In genomic region chr11:54067996-54068519, GRCm38 (mm10) we compare ENCODE assay signal across 8 mouse cellular contexts. TPM values are rescaled to one million over a fixed set of nuclear protein-coding genes. Genes with fewer than 3 reads are reported as not detected.
DNase-seq lines count a peak whose midpoint lies in the region; ATAC-seq and TF ChIP-seq lines count a peak whose summit lies in the region.

No protein-coding gene starts in this region.

- no peak for TF ChIP-seq POLR2A in ES-Bruce4 (IDR thresholded peaks at IDR 0.05; ENCODE audit: insufficient read depth, low read length)

- H3K4me2 ChIP-seq in hindbrain, embryonic 11.5 days (replicated peaks; ENCODE audit: low read depth, low read length) = peak overlapping the region; percentile 72

- H3K9me3 ChIP-seq in ES-Bruce4 (replicated peaks; ENCODE audit: control insufficient read depth, insufficient read depth, low read length, poor library complexity, severe bottlenecking) = no peaks in the 10 kb centered on the region
- H3K9me3 ChIP-seq in hindbrain, embryonic 11.5 days (ENCODE audit: control insufficient read depth, low read length) = no peaks in the 10 kb centered on the region

- intact Hi-C loops in gastrocnemius, adult 2 months (cut with DNase I) = no loop called here
- intact Hi-C loops in gastrocnemius, postnatal 14 days (cut with DNase I; ENCODE audit: low total_unique reads) = no loop called here

- peak overlapping the region; percentile 90 for H3K27ac ChIP-seq in gastrocnemius, adult 2 months
- no peak overlapping the region for H3K27ac ChIP-seq in ES-Bruce4 (ENCODE audit: insufficient read depth, low read length)
- no peak overlapping the region for H3K27ac ChIP-seq in hindbrain, embryonic 11.5 days (ENCODE audit: low read depth, low read length)

- peak overlapping the region; percentile 37; the same call in 1 of the 2 replicates for H3K9ac ChIP-seq in ES-Bruce4 (ENCODE audit: low read depth, poor library complexity, severe bottlenecking)
- peak overlapping the region; percentile 75; the same call in 1 of the 2 replicates for H3K9ac ChIP-seq in hindbrain, embryonic 11.5 days (ENCODE audit: low read depth, low read length)

- TF ChIP-seq EP300 in ES-Bruce4 (IDR thresholded peaks at IDR 0.05; ENCODE audit: insufficient read depth, low read depth, low read length) = no peak

- no peak for DNase-seq in gastrocnemius, adult 2 months
- DNase-seq in gastrocnemius, postnatal 14 days = no peak
- peak; percentile 29 for DNase-seq in hindbrain, embryonic 11.5 days (ENCODE audit: low spot score)
- DNase-seq in mesoderm, embryonic 11.5 days (ENCODE audit: low read depth, low spot score) = peak; percentile 20
- DNase-seq in adipocyte (ENCODE audit: low spot score) = no peak
- no peak for DNase-seq in cerebellum, postnatal 10 days
- no peak for DNase-seq in right cerebral cortex, postnatal 25 days

- no peaks in the 10 kb centered on the region for H3K36me3 ChIP-seq in ES-Bruce4 (ENCODE audit: control insufficient read depth, insufficient read depth, low read length, poor library complexity, severe bottlenecking)
- no peaks in the 10 kb centered on the region for H3K36me3 ChIP-seq in hindbrain, embryonic 11.5 days (ENCODE audit: control insufficient read depth, insufficient read depth, low read length)

- 43% methylated on average over 4 of the region's 4 CpGs for WGBS in hindbrain, embryonic 11.5 days

- H3K4me1 ChIP-seq in ES-Bruce4 (ENCODE audit: control insufficient read depth, insufficient read depth, low read length) = peaks cover 6% of the 10 kb centered on the region
- no peaks in the 10 kb centered on the region for H3K4me1 ChIP-seq in hindbrain, embryonic 11.5 days (replicated peaks; ENCODE audit: control insufficient read depth, insufficient read depth, low read length)

- peak overlapping the region; percentile 85 for H3K4me3 ChIP-seq in gastrocnemius, adult 2 months
- peak overlapping the region; percentile 61 for H3K4me3 ChIP-seq in ES-Bruce4 (ENCODE audit: low read depth, low read length)
- H3K4me3 ChIP-seq in hindbrain, embryonic 11.5 days (ENCODE audit: low read depth, low read length) = peak overlapping the region; percentile 54

- no peak for TF ChIP-seq CTCF in gastrocnemius, adult 2 months (IDR thresholded peaks at IDR 0.05)
- no peak for TF ChIP-seq CTCF in ES-Bruce4 (IDR thresholded peaks at IDR 0.05; ENCODE audit: low read depth, low read length)

- no peaks in the 10 kb centered on the region for H3K27me3 ChIP-seq in ES-Bruce4 (ENCODE audit: control insufficient read depth, insufficient read depth, low read length, poor library complexity, severe bottlenecking)
- H3K27me3 ChIP-seq in hindbrain, embryonic 11.5 days (ENCODE audit: control insufficient read depth, insufficient read depth, low read length) = no peaks in the 10 kb centered on the region

- ATAC-seq in hindbrain, embryonic 11.5 days (ENCODE audit: low FRiP score) = no peak

RNA-seq across cellular contexts. Expression of gene Pdlim4, which starts 0.8 kb away (rescaled TPM):
- total RNA-seq in gastrocnemius, adult 2 months (2021) = 1 to 10 TPM; 4.7 to 7.9 TPM
- 10 to 100 TPM; 15.6 to 18.8 TPM for total RNA-seq in gastrocnemius, postnatal 14 days (2021)
- polyA plus RNA-seq in ES-Bruce4 (2011; ENCODE audit: insufficient read depth, insufficient read length, low read depth, missing spikeins) = 8.7 and 13.0 TPM in 2 replicates
- 46.4 and 49.3 TPM in 2 replicates for polyA plus RNA-seq in hindbrain, embryonic 11.5 days (2014; fragmentation: Nextera tagmentation; extraction: Ambion mirVana)

RNA-seq across cellular contexts. Expression of gene P4ha2, which starts 31.8 kb away (rescaled TPM):
- total RNA-seq in gastrocnemius, adult 2 months (2021) = 10 to 100 TPM; 27.2 to 46.2 TPM
- total RNA-seq in gastrocnemius, postnatal 14 days (2021) = 10 to 100 TPM; 19.9 to 21.2 TPM
- polyA plus RNA-seq in ES-Bruce4 (2011; ENCODE audit: insufficient read depth, insufficient read length, low read depth, missing spikeins) = 16.6 and 25.5 TPM in 2 replicates
- polyA plus RNA-seq in hindbrain, embryonic 11.5 days (2014; fragmentation: Nextera tagmentation; extraction: Ambion mirVana) = 18.2 and 20.3 TPM in 2 replicates

RNA-seq across cellular contexts. Expression of gene Slc22a4, which starts 40.2 kb away (rescaled TPM):
- total RNA-seq in gastrocnemius, adult 2 months (2021) = 1 to 10 TPM; 1.9 to 2.6 TPM
- 1 to 10 TPM in 1 of 2 experiments, under 1 TPM in 1; 0.89 to 1.4 TPM for total RNA-seq in gastrocnemius, postnatal 14 days (2021)
- polyA plus RNA-seq in ES-Bruce4 (2011; ENCODE audit: insufficient read depth, insufficient read length, low read depth, missing spikeins) = 0.41 TPM in 1 of 2 replicates, not detected in the other
- 1.2 and 1.6 TPM in 2 replicates for polyA plus RNA-seq in hindbrain, embryonic 11.5 days (2014; fragmentation: Nextera tagmentation; extraction: Ambion mirVana)

Comparison
In these comparisons a context has a peak if more than half of its experiments do, and no peak if none do; other contexts are left out.
1. DNase-seq: peak in hindbrain, embryonic 11.5 days (single experiment) and mesoderm, embryonic 11.5 days (single experiment); none in gastrocnemius, adult 2 months (single experiment), gastrocnemius, postnatal 14 days (single experiment), adipocyte (single experiment), cerebellum, postnatal 10 days (0 of 2) and right cerebral cortex, postnatal 25 days (single experiment).
2. Peak in every context shown above with its lines, with median percentiles within 50 percentile points of each other: H3K4me3 ChIP-seq.